Mouse (Mus musculus) heart, adult 11 months (tissue): ENCODE data around the gene Ndfip2.

ENCODE experiments used
- DNase-seq: peaks from one replicate; pipeline ENCODE4 v3.0.0; 2022

Gene Ndfip2

DNA sequence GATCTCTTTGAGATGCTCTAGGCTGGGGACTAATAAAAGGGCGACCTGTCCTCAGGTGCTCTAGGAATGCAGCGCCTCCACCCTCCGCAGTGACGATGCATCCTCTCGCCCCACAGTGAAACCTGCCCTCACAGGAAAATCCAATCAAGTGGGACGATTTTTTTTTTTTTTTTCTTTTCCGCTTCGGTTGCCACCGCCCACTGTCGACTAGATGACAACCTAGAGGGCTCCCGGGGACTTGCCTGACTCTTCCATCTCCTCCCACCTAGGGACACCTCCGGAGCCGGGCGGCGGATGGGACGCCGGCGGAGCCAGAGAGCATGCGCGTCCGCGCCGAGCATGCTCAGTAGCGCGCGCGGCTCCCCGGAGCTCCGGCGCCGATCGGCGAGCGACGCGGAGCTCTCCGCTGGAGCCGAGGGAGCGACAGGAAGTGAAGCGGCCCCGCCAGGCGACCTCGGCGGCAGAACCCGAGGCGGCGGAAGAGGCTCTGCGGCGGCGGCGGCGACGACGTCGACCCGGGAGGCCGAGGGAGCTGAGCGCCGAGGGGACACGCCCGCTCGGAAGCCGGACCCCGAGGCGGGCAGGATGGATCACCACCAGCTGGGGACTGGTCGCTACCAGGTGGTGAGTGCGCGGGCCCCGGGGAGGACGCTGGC, at the start of gene Ndfip2:
Gene Ndfip2, plus strand, starts transcription at position 195 of the 656 bp plus-strand sequence.
- DNase-seq = peak; percentile 99

DNA sequence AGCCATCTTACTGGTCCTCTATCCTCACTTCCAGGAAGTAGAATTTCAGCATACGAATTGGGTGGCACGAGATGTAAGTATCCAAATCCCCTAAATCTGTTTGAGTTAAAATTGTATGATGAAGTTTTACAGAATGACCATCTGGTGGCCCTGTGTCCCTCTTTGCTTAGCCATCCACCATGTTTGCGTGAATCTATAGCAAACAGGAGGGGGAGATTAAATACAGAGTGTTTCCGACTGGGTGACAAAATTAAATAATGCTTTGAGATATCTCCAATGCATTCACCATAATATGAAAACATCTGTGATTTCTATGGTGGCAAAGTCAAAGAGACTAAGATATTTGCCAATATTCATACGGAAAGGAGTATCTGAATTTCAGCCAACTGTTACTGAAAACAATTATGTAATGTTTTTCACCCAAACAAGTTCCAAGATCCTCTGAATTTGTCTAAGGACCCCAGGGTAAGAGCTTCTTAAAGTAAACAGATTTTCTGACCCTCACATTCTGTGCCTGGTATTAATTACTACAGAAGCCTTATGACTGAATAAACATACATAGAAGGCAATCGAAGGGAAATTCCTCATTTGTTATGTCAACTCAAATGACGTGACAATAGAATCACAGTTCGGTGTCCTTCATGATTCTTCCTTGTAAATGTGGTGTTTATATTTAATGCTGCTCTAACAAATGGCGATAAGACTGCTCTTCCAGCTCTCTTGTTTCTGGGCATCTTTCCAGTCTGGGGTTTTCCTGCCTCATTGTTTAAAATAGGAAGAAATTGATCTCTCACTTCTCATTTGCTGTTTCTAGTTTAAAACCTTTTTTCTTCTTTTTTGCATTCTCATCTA, 38.6 kb upstream of the Ndfip2 start:
- DNase-seq = no peak

DNA sequence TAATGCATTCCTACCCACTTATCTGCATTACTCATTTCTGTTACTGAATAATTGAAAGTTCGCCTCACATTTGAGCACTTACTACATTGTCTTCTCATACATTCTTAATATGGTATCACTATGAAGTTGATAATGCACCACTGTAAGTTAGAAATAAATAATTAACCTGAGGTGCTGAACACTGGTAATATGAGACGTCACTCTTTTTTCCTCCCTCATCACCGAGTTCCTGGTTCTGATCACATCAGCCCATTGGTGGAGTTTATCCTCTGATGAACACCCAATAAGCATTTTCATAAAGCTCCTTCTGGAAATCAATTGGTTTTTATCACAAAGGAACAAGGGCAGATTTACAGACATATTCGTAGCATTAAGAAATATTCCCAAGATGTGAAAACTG, 36.1 kb upstream of the Ndfip2 start:
- no peak for DNase-seq

DNA sequence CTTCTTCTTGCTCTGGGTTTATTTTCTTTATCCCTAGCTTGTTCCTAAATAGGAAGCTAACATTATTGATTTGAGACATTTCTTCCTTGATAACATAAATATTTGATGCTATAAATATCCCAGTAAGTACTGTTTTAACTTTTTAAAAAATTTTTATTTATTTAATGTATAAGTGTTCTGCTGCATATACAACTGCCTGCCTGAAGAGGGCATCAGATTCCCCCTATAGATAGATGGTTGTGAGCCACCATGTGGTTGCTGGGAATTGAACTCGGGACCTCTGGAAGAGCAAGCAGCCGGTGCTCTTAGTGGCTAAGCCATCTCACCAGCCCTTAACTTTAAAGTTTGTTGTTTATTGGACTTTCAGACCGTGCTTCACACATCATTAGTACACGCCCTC, 32.6 kb upstream of the Ndfip2 start:
- no peak for DNase-seq

DNA sequence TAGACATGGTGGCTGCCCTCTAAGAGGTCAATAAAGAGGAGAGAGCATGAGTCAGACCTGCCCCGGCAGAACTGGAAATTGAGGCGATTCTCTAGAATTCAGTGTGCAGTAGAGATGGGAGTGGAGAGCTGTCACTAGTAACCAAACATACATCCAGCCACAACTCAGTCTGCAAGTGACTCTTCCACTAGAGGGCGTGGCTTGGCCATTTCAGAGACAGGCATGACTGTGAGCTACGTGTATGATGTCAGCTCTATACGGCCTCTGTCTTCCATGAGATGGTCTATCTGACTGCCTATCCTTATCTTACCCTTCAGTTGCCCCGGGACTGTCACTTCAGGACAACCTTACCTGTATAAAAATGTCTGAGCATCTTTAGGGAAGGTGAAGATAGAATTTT, 26.0 kb upstream of the Ndfip2 start:
- DNase-seq = no peak

DNA sequence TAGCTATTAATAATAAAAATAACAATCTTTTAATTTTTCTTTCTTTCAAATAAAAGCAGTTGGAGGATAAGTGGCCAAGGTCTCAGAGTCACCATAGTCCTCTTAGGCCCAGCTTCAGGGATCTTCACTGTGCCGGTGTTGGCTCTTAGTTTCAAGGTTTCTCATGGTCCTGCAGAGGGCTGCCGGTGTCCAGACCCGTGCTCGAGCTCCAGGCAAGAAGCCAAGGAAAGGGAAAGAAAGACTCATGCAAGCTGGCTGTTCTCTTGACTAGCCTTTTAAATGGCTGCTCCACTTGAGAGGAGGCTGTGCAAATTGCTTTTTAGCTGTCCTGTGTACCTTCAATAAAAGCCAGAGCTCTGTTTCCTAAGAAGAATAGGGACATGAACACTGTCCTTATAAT, 21.8 kb upstream of the Ndfip2 start:
- no peak for DNase-seq

DNA sequence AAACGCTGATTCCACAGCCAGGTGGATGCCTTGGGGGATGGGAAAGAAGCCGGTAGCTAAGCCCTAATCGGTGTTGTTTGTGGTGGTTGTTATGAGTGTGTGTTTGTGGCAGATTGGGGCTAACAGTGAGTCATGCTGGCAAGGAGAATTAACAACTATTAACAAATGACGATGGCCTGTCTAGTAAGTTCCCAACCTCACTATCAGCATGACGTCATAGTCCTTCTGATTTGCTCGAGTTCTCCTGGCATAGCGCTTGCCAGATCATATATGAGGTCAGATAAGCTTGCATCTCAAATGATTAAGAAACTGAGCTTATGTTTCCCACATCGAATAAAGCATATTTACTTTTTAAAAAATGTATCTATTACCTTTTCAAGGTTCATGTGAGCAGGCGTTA, 20.6 kb upstream of the Ndfip2 start:
- no peak for DNase-seq

DNA sequence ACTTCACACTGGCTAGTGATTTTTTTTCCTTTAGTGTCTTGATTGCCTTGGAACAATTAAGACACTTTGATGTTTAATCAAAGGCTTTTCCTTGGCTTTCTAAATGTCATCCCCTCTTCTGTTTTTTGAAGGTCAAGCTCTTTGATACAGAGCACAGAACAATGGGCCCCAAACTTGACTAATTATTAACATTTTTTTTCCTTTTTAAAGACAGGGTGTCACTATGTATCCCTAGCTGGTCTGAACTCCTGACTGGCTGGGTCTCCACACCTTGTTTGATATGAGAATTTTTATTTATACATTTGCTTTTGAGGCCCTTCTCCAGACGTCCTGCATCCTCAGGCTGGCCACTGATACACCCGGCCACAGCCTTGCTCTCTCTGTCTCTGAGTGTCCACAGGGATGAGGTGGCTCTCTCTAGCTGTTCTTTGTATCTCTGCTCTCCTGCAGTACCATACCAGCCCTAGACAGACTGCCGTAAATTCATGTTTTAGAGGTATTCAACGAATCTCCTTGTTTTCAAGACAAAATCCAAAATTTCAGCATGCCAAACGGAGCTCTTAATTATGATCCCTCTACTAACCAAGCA, 19.8 kb upstream of the Ndfip2 start:
- DNase-seq = no peak

DNA sequence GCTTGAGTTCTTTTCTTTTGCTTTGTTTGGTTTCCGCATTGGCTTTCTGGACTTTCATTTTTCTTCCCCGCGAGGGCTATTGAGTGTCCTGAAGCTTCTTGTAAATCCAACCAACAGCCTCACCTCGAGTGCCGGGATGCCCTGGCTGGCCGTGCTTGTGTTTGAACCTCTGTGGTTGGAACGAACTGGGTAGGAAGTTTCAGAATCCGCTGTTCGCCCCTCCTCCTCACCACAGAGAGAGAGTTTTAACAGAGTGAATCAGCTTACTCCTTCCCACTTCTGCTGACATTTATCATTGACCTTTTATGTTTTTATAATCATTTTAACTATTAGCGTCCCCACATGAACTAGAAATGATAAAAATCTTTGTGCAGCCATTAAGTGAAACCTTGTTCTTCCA, 18.3 kb upstream of the Ndfip2 start:
- DNase-seq = no peak

DNA sequence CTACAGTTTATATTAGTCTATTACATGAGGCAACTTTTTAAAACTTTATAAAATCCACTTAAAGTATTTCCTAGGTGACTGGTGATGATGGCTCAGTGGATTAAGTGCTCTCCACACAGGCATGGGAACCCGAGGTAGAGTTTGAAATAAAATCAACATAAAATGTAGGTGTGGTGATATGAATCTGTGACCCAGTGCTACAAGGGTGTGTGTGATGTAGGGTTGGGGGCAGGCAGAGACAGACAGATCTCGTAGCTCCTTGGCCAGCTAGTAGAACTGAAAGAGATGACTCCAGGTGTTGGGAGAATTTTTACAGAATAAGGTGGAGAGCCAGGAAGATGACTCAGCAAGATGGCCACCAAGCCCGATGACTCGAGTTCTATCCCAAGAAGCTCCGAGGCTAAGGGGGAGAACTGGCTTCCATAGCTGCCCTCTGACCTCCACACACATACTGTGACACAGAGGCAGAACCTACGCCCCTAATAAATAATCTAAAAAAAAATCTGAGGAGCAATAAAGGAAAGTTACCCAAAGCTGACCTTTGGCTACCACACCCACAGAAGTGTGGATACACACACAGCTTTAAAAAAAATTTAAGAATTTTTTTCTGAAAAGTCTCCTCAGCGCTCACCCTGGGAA, 14.4 kb upstream of the Ndfip2 start:
- no peak for DNase-seq

DNA sequence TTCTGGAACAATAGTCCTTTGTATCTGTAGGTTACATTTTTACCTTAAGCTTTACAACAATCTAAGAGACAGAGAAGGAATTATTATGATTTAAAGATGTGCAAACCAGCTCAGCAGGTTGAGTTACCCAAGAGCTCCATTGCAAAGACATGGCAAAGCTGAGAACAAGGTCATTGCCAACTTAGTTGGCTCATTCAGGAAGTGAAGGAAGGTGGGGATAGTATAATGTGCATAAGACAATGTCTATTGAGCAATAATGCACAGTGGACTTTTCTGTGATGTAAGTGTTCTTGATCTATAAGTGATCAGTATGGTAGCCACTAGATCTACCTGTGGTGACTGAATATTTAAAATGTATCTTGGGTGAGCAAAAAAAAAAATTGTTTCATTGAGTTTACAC, 7.3 kb upstream of the Ndfip2 start:
- DNase-seq = no peak

DNA sequence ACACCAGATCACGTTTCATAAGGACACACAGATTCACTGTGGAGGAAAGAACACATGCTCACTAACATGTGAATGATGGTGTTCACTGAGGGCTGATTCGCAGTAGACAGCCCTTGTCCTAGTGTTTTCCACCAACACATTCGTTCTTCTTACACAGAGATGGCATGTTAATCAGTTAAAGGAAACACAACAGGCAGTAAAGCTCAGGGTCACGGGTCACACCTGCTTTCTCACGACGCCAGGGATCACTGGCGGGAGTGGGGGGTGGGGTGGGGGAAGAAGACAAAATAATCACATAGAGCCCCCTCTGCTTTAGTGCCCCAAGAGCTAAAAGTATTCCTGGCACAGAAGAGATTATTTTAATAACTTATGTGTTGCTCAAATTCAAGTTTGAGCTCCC, 5.1 kb upstream of the Ndfip2 start:
- no peak for DNase-seq

DNA sequence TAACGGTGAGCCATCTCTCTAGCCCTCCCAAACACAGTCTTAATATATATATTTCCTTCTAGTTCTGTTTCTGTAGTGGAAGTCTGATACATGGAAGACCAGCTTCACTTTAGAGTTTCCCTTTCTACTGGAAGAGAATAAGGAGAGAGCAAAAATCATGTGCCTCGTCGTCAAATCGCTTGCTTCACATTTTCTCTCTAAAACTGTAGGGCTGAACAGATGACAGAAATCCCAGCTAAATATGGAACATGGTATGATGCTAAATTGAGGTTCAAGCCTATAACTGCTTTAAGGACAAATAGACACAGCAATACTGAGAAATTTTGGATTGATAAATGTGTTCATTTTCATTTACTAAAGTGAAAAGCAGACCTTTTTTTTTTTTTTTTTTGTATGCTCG, 4.0 kb upstream of the Ndfip2 start:
- no peak for DNase-seq

DNA sequence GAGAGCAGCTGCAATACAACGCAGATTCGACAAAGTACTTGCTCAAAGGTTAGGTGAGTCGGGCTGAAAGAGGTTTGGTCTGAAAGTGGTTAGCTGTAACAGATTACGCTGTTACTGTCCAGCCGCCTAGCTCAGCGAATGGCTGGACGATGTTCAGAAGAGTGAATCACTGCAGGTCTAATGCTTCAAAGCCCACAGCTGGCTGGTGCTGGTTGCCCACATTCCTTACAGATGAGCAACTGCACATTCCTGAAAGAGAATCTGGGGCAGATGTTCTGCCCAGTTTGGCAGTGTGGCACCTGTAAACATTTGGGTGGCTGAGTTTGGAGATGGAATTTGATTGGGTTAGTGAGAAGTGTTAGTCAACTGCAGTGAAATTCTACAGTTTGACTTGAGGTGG, 2.8 kb upstream of the Ndfip2 start:
- peak; percentile 86 for DNase-seq

DNA sequence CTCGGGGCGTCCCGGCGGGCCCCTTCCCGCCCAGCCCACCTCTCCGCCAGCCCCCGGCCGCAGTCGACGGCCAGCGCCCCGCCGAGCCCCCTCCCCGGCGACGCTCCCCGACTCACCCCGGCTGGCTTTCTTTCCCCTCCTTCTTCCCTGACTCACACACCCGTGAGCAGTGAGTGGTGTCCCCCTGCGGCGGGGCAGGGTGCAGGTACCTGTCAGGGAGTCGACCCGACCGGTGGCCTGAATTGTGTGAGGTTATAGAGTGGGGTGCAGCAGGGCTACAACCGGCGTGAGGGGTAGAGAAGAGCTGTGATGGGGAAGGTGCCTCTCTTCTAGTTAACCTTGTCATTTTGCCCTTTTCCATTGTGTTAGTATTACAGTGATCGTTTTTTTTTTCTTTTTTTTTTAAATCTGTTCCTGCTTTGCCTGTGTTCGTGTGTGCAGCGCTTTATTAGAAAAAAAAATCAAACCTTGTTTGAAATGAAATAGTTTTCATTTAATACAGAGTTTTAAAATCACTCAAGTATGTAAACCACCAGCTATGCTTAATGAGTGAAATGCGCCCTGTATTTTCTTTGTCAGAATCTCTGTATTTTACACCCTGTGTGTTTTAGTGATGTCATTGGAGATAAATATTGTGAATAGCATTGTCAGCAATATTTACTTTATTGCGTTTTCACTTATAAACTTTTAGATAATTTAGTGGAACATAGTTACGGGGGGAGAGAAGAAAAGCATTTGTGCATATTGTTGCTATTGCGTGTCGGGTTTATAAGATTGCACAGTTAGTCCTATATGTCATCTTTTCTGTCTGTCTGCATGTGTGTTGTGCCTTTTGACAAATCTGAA, 885 bp downstream of the Ndfip2 start:
- peak; percentile 96 for DNase-seq

DNA sequence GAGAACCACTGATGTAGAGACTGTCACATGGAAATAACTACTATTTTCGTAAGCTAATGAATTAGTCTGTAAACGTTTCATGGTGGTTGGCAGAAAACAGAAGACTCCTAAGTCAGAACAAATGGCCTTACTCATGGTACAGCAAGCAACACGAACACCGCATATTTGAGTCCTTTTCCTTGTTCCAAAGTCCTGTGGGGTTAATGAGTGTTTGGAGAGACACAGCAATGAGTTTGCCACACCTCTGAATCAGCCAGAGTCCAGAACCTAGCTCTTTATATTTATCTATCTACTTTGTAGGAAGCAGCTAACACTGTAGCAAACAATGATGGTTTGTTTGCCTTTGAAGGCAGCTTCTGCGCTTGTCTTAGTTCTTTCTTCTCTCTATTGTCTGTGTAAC, 4.5 kb downstream of the Ndfip2 start:
- no peak for DNase-seq

DNA sequence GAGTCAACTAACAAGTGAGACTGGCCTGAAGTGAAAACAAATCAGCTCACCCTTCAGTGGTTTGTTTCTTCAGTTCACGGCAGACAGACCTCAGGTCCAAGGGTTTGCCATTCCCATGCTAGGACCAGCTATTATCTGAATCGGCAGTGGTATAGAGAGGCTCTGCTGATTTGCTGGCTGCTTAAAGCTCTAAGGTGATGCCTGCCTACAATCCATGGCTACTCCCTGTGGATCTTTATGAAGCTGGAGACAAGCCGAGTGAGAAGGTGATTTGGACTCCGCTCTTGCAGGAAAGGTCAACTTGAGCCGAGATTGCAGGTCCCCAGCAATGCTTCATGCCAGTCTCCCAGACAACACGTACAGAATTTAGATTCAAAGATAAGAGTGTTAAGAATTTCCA, 8.7 kb downstream of the Ndfip2 start:
- DNase-seq = no peak

DNA sequence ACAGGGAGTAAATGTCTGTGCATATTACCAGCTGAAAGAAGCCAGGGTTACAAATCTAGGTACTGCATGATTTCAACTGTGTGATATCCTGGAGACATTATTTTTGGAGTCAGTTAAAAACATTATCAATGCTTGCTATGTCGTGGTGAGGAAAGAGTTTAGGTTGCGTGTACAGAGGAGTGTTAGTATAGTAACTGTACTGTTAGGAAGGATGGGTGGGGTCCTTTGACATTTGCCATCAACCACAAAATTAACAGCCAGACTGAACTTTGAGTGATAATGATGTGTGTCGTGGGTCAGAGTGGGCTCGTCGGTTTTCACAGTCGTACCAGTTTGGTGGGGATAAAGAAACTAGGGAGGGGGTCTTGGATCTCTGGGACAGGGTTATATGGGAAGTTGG, 13.7 kb downstream of the Ndfip2 start:
- DNase-seq = no peak

DNA sequence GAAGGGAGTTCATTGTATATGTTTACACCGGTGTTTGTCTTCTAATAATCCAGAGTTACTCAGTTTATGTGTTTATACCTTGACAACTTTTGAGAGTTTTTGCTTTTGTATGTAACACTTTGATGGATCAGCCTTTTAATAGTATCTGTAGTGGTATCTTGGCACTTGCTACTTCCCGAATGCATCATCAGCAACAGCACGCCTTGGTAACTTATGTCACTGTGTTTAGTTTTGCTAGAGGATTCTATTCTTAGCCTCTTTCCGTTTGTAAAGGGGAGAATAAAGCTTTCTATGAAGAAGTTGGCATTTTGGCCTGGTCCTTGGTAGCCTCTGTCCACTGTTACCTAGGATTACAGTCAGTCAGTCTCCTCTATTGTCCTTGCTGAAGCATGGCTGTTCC, 14.2 kb downstream of the Ndfip2 start:
- no peak for DNase-seq

DNA sequence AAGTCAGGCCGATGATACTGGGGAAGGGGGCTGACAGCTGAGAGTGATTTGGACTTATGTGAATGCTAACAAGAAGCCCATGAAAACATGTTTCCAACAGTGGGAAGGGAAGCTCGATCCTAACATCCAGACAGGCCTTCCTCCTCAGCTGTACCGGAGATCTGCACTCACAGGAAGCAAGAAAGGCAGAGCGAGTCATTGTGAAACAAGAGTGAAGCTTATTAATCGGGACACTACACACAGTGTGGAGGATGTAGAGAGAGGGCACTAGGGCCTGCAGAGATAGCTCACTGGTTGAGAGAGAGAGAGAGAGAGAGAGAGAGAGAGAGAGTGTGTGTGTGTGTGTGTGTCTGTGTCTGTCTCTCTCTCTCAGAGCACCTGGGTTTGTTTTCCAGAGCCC, 16.8 kb downstream of the Ndfip2 start:
- DNase-seq = no peak

DNA sequence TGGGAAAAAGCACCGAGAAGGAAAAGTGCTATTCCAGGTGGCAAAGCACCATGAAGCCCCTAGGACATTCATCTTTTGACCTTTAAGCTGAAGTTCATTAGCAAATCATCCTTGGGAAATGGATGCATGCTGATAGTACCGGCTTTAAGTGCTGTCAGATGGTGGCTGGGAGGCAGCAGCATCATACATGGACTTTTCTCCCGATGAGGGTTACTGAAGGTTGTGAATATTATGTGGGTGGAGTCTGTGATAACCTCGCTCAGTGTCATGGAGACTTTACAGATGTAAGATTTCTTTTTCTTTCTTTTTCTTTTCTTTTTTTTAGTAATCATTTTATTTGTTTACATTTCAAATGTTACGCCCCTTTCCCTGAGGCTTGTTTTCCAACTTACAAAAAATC, 18.9 kb downstream of the Ndfip2 start:
- no peak for DNase-seq

DNA sequence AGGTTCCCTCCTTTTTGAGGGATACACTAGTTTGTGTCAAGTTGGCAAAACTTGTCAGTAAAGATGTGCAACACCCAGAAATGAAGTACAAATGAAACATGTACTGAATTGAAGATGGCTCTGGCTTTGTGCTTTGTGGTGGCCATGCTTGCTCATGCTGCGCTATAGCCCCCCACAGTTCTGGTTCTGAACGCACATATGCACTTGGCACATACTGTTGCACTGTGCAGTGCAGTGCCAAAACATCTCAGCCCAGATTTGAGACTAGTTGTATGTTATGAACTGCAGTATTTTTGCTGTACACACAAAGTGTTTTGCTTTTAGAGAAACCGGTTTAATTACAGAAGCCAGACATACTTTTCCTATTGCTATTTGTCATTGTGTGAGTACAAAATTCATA, 25.7 kb downstream of the Ndfip2 start:
- no peak for DNase-seq

DNA sequence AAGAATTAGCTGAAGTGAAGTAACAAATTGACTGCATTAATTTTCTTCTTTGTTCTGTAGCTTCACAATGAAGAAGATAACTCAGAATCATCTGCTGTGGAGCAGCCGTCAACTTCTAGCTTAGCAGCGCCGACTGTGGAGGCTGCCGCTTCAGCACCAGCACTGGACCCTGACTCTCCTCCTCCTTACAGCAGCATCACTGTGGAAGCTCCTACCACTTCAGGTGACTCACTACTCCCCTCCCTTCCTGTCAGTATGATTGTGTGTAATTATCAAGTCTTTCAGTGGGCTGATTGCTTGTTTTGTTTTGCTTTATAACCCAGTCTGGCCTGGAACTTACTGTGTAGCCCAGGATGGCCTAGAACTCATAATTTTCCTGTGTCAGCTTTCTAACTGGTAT, 29.2 kb downstream of the Ndfip2 start:
- no peak for DNase-seq
